Mouse (Mus musculus): ENCODE data around the gene Sord. TPM values are rescaled to one million over a fixed set of nuclear protein-coding genes. Genes with fewer than 3 reads are reported as not detected.

Sord gene
- total and polyA plus RNA-seq, 2 experiments: 365 to 1,092 TPM

DNA sequence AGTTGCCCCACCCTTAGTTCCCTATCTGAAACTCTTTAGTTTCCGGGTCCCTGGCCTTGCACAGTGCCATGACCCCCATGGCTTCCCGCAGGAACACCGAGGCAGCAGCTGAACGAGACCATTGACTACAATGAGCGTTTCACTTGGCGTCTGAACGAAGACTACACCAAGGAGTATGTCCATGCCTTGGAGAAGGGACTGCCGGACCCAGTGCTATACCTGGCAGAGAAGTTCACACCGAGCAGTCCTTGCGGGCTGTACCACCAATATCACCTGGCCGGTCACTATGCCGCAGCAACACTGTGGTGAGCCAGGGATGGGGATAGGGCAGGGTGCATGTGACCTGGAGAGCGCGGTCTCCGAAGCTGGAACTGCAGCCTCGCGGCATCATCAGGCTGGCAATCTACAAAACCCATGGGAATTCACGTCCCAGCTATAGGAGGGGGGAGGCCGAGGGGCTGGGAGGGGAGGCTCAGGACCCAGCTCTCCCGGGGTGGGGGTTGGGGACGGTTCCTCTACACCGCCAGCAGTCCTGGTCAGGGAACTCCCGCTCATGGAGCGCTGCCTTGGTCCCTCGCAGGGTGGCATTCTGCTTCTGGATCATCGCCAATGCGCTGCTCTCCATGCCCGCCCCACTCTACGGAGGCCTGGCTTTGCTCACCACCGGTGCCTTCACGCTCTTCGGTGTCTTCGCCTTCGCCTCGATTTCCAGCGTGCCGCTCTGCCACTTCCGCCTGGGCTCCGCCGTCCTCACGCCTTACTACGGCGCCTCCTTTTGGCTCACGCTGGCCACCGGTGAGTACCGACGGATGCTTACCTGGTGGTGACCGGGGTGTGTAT lies 66.8 kb downstream of the Sord start:
- Histone ChIP-seq H3K27me3 (ENCODE audit: control insufficient read depth, insufficient read depth, low read length) (peaks cover 35% of the 10 kb centered on the region), H3K27ac (replicated peaks; ENCODE audit: insufficient read depth, low read depth, low read length) (no peak overlapping the region), H3K9ac (ENCODE audit: low read depth, low read length) (no peak overlapping the region), H3K36me3 (ENCODE audit: control insufficient read depth, insufficient read depth, low read length) (no peaks in the 10 kb centered on the region), H3K4me1 (ENCODE audit: control insufficient read depth, insufficient read depth, low read length) (peaks cover 15% of the 10 kb centered on the region), H3K4me3 (ENCODE audit: insufficient read depth, low read depth, low read length) (peak overlapping the region; percentile 32; the same call in 1 of the 2 replicates), H3K79me2 (ENCODE audit: control insufficient read depth, insufficient read depth, low read length) (no peaks in the 10 kb centered on the region)
- DNase-seq (ENCODE audit: extremely low read depth, low read depth, low spot score): no peak
- 1% methylated on average over 48 of the region's 48 CpGs for WGBS
- TF ChIP-seq CTCF (IDR thresholded peaks at IDR 0.05; ENCODE audit: low read depth, low read length): no peak
- no peak for TF ChIP-seq POLR2A (IDR thresholded peaks at IDR 0.05; ENCODE audit: extremely low read depth, insufficient read depth, low read length)

DNA sequence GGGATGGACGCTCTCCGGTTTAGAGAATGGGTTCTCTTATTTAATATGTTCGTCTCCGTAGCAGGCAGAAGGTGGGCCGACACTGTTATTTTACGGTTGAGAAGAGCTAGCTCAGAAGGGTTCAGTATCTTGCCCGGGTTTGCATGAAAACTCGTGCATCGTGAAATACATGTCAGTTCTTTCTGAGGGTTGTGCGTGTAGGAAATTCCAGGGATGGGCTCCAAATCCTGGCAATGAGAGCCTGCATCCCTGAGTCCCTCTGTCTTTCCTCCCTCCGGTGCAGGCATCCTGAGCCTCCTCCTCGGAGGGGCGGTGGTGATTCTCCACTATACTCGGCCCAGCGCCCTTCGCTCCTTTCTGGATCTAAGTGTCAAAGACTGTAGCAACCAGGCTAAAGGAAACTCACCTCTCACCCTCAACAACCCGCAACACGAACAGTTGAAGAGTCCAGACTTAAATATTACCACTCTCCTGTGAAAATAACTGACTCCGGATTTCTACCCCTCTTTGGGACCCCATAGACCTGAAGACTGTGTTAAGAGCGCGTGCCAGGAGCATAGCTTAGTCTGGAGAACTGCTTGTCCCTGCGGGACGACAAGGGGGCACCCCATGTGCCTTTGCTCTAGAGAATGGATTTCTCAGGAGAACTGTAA lies 67.5 kb downstream of the Sord start:
- H3K9ac ChIP-seq (ENCODE audit: low read depth, low read length): no peak overlapping the region
- TF ChIP-seq POLR2A (IDR thresholded peaks at IDR 0.05; ENCODE audit: extremely low read depth, insufficient read depth, low read length): no peak
- no peaks in the 10 kb centered on the region for H3K79me2 ChIP-seq (ENCODE audit: control insufficient read depth, insufficient read depth, low read length)
- no peak overlapping the region for H3K27ac ChIP-seq (replicated peaks; ENCODE audit: insufficient read depth, low read depth, low read length)
- no peak for DNase-seq (ENCODE audit: extremely low read depth, low read depth, low spot score)
- peaks cover 35% of the 10 kb centered on the region for H3K27me3 ChIP-seq (ENCODE audit: control insufficient read depth, insufficient read depth, low read length)
- H3K36me3 ChIP-seq (ENCODE audit: control insufficient read depth, insufficient read depth, low read length): no peaks in the 10 kb centered on the region
- WGBS: 15% methylated on average over 23 of the region's 23 CpGs
- H3K4me3 ChIP-seq (ENCODE audit: insufficient read depth, low read depth, low read length): no peak overlapping the region
- H3K4me1 ChIP-seq (ENCODE audit: control insufficient read depth, insufficient read depth, low read length): peaks cover 15% of the 10 kb centered on the region

GRCm38 (mm10) chr2:122302574-122303241 lies 68.2 kb downstream of the Sord start:
- Histone ChIP-seq H3K36me3 (ENCODE audit: control insufficient read depth, insufficient read depth, low read length) (no peaks in the 10 kb centered on the region), H3K4me3 (ENCODE audit: insufficient read depth, low read depth, low read length) (no peak overlapping the region), H3K27ac (replicated peaks; ENCODE audit: insufficient read depth, low read depth, low read length) (no peak overlapping the region), H3K27me3 (ENCODE audit: control insufficient read depth, insufficient read depth, low read length) (peaks cover 29% of the 10 kb centered on the region), H3K4me1 (ENCODE audit: control insufficient read depth, insufficient read depth, low read length) (peaks cover 15% of the 10 kb centered on the region), H3K79me2 (ENCODE audit: control insufficient read depth, insufficient read depth, low read length) (no peaks in the 10 kb centered on the region), H3K9ac (ENCODE audit: low read depth, low read length) (no peak overlapping the region)
- 4% methylated on average over 9 of the region's 9 CpGs for WGBS
- peak; percentile 95 for TF ChIP-seq CTCF (IDR thresholded peaks at IDR 0.05; ENCODE audit: low read depth, low read length)
- no peak for TF ChIP-seq POLR2A (IDR thresholded peaks at IDR 0.05; ENCODE audit: extremely low read depth, insufficient read depth, low read length)
- DNase-seq (ENCODE audit: extremely low read depth, low read depth, low spot score): peak; percentile 64

- WGBS: 93% methylated on average over 6 of the region's 6 CpGs
- Histone ChIP-seq H3K27ac (replicated peaks; ENCODE audit: insufficient read depth, low read depth, low read length) (no peak overlapping the region), H3K27me3 (ENCODE audit: control insufficient read depth, insufficient read depth, low read length) (peaks cover 22% of the 10 kb centered on the region), H3K79me2 (ENCODE audit: control insufficient read depth, insufficient read depth, low read length) (no peaks in the 10 kb centered on the region), H3K4me3 (ENCODE audit: insufficient read depth, low read depth, low read length) (no peak overlapping the region), H3K4me1 (ENCODE audit: control insufficient read depth, insufficient read depth, low read length) (peaks cover 8% of the 10 kb centered on the region), H3K9ac (ENCODE audit: low read depth, low read length) (no peak overlapping the region), H3K36me3 (ENCODE audit: control insufficient read depth, insufficient read depth, low read length) (no peaks in the 10 kb centered on the region)
- TF ChIP-seq POLR2A (IDR thresholded peaks at IDR 0.05; ENCODE audit: extremely low read depth, insufficient read depth, low read length) (no peak), CTCF (IDR thresholded peaks at IDR 0.05; ENCODE audit: low read depth, low read length) (no peak)
- no peak for DNase-seq (ENCODE audit: extremely low read depth, low read depth, low spot score)
These were observed 70.0 kb downstream of the Sord start for GRCm38 (mm10) chr2:122304544-122304943.

DNA sequence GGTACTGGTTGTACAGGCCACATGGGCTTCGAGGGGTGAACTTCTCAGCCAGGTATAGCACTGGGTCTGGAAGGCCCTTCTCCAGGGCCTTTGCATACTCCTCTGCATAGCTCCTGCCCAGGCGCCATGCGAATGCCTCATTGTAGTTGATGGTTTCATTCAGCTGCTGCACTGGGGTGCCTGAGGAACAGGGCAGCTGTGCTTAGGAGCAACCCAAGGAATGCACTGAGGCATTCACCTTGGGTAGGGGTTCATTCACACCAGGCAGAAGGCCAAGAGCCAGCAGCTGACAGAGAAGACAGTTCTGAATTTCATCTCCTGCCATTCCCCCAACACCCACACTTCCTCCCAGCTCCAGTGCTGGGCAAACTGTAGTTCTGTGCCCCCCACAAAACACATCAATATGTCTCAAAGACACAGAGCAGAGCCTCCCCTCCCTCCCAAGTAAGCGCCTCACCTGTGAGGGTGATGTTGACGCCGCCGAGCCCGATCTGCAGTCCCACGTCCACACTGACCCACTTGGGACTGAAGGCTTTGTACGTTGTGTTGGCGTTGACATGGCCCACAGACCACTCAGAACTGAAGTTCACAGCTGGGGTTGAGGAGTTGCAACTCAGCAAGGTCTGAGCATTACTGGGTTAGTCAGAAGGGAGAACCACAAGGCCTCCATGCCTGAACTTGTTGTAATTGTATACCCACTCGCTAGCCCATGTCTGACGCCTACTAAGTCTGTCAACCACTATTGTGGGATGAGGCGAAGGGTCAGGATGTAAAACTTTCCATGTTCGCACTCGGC lies 70.7 kb downstream of the Sord start:
- no peaks in the 10 kb centered on the region for H3K79me2 ChIP-seq (ENCODE audit: control insufficient read depth, insufficient read depth, low read length)
- no peak overlapping the region for H3K27ac ChIP-seq (replicated peaks; ENCODE audit: insufficient read depth, low read depth, low read length)
- H3K9ac ChIP-seq (ENCODE audit: low read depth, low read length): no peak overlapping the region
- peaks cover 16% of the 10 kb centered on the region for H3K27me3 ChIP-seq (ENCODE audit: control insufficient read depth, insufficient read depth, low read length)
- no peak for TF ChIP-seq POLR2A (IDR thresholded peaks at IDR 0.05; ENCODE audit: extremely low read depth, insufficient read depth, low read length)
- no peak for TF ChIP-seq CTCF (IDR thresholded peaks at IDR 0.05; ENCODE audit: low read depth, low read length)
- H3K4me3 ChIP-seq (ENCODE audit: insufficient read depth, low read depth, low read length): no peak overlapping the region
- no peak for DNase-seq (ENCODE audit: extremely low read depth, low read depth, low spot score)
- peaks cover 8% of the 10 kb centered on the region for H3K4me1 ChIP-seq (ENCODE audit: control insufficient read depth, insufficient read depth, low read length)
- 89% methylated on average over 16 of the region's 16 CpGs for WGBS
- no peaks in the 10 kb centered on the region for H3K36me3 ChIP-seq (ENCODE audit: control insufficient read depth, insufficient read depth, low read length)

Data from liver, adult 2 months (tissue).